Mouse (Mus musculus) myocyte (in vitro differentiated cells): ENCODE results near the gene Ceacam13. TPM values are rescaled to one million over a fixed set of nuclear protein-coding genes. Genes with fewer than 3 reads are reported as not detected.
"Not testable (repeated sequence)": the region's sequence is repeated elsewhere in the genome, so short reads cannot be mapped to it uniquely, and the experiment has no call there.

Experiments used
- H3K27me3 ChIP-seq: one replicate; pipeline ENCODE4 v1.6.1; 2011; ENCODE audit not compliant: control insufficient read depth, insufficient read depth, insufficient read length
- H3K36me3 ChIP-seq: one replicate; pipeline ENCODE4 v1.6.1; 2011; ENCODE audit not compliant: control insufficient read depth, insufficient read depth
- H3K4me2 ChIP-seq: one replicate; pipeline ENCODE4 v1.6.1; 2011; ENCODE audit warnings: low read depth, control low read depth
- H3K4me3 ChIP-seq: one replicate; pipeline ENCODE4 v1.5.1; 2011; ENCODE audit warnings: mild to moderate bottlenecking, control low read depth, moderate library complexity
- H3K79me2 ChIP-seq: one replicate; pipeline ENCODE4 v1.6.1; 2011; ENCODE audit not compliant: control insufficient read depth, insufficient read depth
- H3ac ChIP-seq: one replicate; pipeline ENCODE4 v1.6.1; 2011; ENCODE audit not compliant: control insufficient read depth, insufficient read length
- CEBPB ChIP-seq: IDR thresholded peaks from 2 replicates; pipeline ENCODE4 v1.6.1; 2011; ENCODE audit warnings: mild to moderate bottlenecking, moderate library complexity; ENCODE audit not compliant: poor library complexity, insufficient read depth, severe bottlenecking
- E2F4 ChIP-seq: IDR thresholded peaks from one replicate; pipeline ENCODE4 v1.6.1; 2011; ENCODE audit warnings: mild to moderate bottlenecking, control low read depth, moderate library complexity; ENCODE audit not compliant: insufficient read depth
- MAX ChIP-seq: IDR thresholded peaks from one replicate; pipeline ENCODE4 v1.6.1; 2011; ENCODE audit warnings: low read depth, mild to moderate bottlenecking, control low read depth
- MYOD1 ChIP-seq, 3 experiments: IDR thresholded peaks; one replicate each; pipeline ENCODE4 v1.6.1; 2011; ENCODE audit warnings: control low read depth in 2 of 3, low read depth in 2 of 3, mild to moderate bottlenecking in 2 of 3, moderate library complexity in 1 of 3; ENCODE audit not compliant: insufficient read length in 2 of 3, control insufficient read depth in 1 of 3
- MYOG ChIP-seq, 3 experiments: IDR thresholded peaks; one replicate each; pipeline ENCODE4 v1.6.1; 2011; ENCODE audit warnings: control low read depth in 2 of 3, low read depth in 2 of 3, mild to moderate bottlenecking in 2 of 3; ENCODE audit not compliant: insufficient read length in 2 of 3, control insufficient read depth in 1 of 3, insufficient read depth in 1 of 3
- POLR2A ChIP-seq: IDR thresholded peaks from one replicate; pipeline ENCODE4 v1.6.1; 2011; ENCODE audit warnings: low read depth, mild to moderate bottlenecking, control low read depth, moderate library complexity; ENCODE audit not compliant: insufficient read length
- POLR2AphosphoS2 ChIP-seq: IDR thresholded peaks from one replicate; pipeline ENCODE4 v1.6.1; 2011; ENCODE audit warnings: low read depth, control low read depth; ENCODE audit not compliant: insufficient read length
- REST ChIP-seq: IDR thresholded peaks from one replicate; pipeline ENCODE4 v1.6.1; 2011; ENCODE audit warnings: mild to moderate bottlenecking, control low read depth, moderate library complexity; ENCODE audit not compliant: insufficient read depth, insufficient read length
- SRF ChIP-seq: IDR thresholded peaks from one replicate; pipeline ENCODE4 v1.6.1; 2011; ENCODE audit warnings: low read depth; ENCODE audit not compliant: control insufficient read depth, insufficient read length
- TCF12 ChIP-seq: IDR thresholded peaks from one replicate; pipeline ENCODE4 v1.6.1; 2011; ENCODE audit warnings: mild to moderate bottlenecking, control low read depth; ENCODE audit not compliant: poor library complexity, insufficient read depth, severe bottlenecking
- TCF3 ChIP-seq: IDR thresholded peaks from one replicate; pipeline ENCODE4 v1.6.1; 2011; ENCODE audit warnings: low read depth, control low read depth; ENCODE audit not compliant: insufficient read length
- USF1 ChIP-seq: IDR thresholded peaks from one replicate; pipeline ENCODE4 v1.6.1; 2011; ENCODE audit warnings: low read depth, mild to moderate bottlenecking, control low read depth, moderate library complexity
- polyA plus RNA-seq: library from polyadenylated mRNA; unstranded; fragments of >200 nt; fragmentation: generic; extraction: Trizol; gene quantifications from one replicate; pipeline ENCODE4 v1.2.1, GENCODE M21; 2012; ENCODE audit warnings: missing spikeins

The Ceacam13 gene
- not detected for polyA plus RNA-seq

DNA sequence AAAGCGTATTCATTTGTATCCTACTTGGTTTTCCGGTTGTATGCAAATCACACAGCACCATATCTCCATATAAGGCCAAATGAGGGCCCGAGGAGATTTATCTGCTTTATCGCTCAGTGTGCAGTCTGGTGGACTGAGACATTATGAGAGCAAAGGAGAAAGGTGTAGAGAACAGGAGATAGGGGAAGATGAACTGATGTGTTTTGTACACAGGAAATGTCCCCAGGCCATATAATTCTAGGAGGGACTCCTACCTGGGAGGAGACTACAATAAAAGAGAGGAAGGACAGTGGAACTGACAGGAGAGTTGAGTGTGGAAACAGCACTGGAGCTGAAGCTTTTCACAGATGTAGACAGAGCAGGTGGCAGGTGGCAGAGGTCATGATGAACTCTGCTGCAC lies at the start of gene Ceacam13:
Gene Ceacam13 (plus strand): TSS at position 301 of the 400 bp plus-strand sequence.
- TF ChIP-seq SRF = no peak
- Histone ChIP-seq H3K27me3 (no peaks in the 10 kb centered on the region), H3K4me2 (no peak within 1 kb of the TSS), H3K79me2 (no peaks in the 10 kb centered on the region), H3K4me3 (no peak within 1 kb of the TSS), H3ac (no peak within 1 kb of the TSS), H3K36me3 (no peaks in the 10 kb centered on the region)

DNA sequence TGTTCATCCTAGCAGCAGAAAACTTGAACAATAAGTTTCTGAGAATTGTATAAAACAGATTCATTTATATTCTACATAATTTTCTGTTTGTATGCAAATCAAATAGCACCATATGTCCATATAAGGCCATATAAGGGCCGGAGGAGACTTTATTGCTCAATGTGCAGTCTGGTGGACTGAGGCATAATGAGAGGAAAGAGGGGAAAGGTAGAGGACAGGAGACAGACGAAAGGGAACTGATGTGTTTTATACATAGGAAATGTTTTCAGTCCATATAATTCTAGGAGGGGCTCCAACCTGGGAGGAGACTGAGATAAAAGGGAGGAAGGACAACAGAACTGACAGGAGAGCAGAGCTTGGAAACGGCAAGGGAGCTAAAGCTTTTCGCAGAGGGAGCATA lies 37.9 kb upstream of the Ceacam13 start, which contains the start of gene Ceacam11:
Gene Ceacam11 (plus strand): TSS at position 301 of the 400 bp plus-strand sequence.
- no peak within 1 kb of the TSS for H3K4me3 ChIP-seq
- H3K4me2 ChIP-seq = no peak within 1 kb of the TSS
- no peaks in the 10 kb centered on the region for H3K36me3 ChIP-seq
- no peak for TF ChIP-seq POLR2AphosphoS2
- no peaks in the 10 kb centered on the region for H3K27me3 ChIP-seq
- no peaks in the 10 kb centered on the region for H3K79me2 ChIP-seq
- H3ac ChIP-seq = no peak within 1 kb of the TSS

DNA sequence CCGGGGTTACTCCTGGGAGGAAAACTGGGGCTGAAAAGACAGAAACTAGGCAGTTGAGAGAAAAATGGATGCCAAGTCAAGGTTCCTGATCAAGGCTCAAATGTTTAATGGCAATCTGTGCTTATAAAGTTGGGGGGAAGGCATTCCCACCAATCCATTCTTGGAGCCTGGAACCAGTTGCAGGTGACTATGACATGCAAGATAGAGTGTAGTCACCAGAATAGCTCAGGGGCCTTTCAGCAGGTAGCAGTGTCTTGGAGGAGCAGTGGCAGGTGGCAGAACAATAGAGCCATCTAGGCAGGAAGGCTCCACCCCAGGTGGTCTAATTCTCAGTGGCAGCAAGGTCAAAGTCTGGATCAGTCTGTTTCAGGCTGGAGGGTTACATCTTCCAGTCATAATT lies 8.6 kb upstream of the Ceacam13 start:
- H3K4me3 ChIP-seq, H3ac ChIP-seq, H3K27me3 ChIP-seq, H3K4me2 ChIP-seq, H3K36me3 ChIP-seq, H3K79me2 ChIP-seq: not testable (repeated sequence)

DNA sequence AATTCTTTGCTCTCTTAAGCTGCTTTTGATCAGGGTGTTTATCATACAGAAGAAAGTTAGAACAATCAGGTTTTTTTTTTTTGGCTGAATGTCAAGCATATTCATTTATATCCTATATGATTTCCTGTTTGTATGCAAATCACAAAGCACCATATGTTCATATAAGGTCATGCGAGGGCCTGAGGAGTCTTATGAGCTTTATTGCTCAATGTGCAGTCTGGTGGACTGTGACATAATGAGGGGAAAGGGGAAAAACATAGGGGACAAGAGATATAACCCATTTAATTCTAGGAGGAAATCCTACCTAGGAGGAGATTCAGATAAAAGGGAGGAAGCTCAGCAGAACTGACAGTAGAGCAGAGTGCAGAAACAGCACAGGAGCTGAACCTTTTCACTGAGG lies 55.9 kb downstream of the Ceacam13 start, which contains the start of gene Ceacam12:
Gene Ceacam12 (plus strand): TSS at position 301 of the 400 bp plus-strand sequence.
- H3K36me3 ChIP-seq = no peaks in the 10 kb centered on the region
- no peak within 1 kb of the TSS for H3ac ChIP-seq
- no peak within 1 kb of the TSS for H3K4me2 ChIP-seq
- no peaks in the 10 kb centered on the region for H3K27me3 ChIP-seq
- no peaks in the 10 kb centered on the region for H3K79me2 ChIP-seq
- TF ChIP-seq POLR2AphosphoS2 (no peak), REST (no peak), SRF (no peak), CEBPB (no peak), MAX (no peak), TCF3 (no peak), MYOD1 (IDR thresholded peaks at IDR 0.05; ENCODE audit: control insufficient read depth in 1 of 3, insufficient read length in 2 of 3, low read depth in 2 of 3) (no peak), E2F4 (no peak), MYOG (IDR thresholded peaks at IDR 0.05; ENCODE audit: control insufficient read depth in 1 of 3, insufficient read depth in 1 of 3, insufficient read length in 2 of 3, low read depth in 2 of 3) (no peak), POLR2A (no peak), USF1 (no peak), TCF12 (no peak)
- no peak within 1 kb of the TSS for H3K4me3 ChIP-seq

Other genes starting within 250 kb of the Ceacam13 start
- not detected for gene Ceacam14, start 197.3 kb upstream of the Ceacam13 start, polyA plus RNA-seq
- not detected for gene Gm5155, start 138.1 kb upstream of the Ceacam13 start, polyA plus RNA-seq
- not detected for gene Ceacam11, start 37.8 kb upstream of the Ceacam13 start, polyA plus RNA-seq
- not detected for gene Ceacam12, start 56.0 kb downstream of the Ceacam13 start, polyA plus RNA-seq
- not detected for gene Igfl3, start 166.6 kb downstream of the Ceacam13 start, polyA plus RNA-seq
- gene Mill1, start 235.5 kb downstream of the Ceacam13 start, polyA plus RNA-seq = not detected